Comparison of ENCODE assay signal across 22 mouse cellular contexts in genomic region chr4:103466019-103466589, GRCm38 (mm10).
DNase-seq lines count a peak whose midpoint lies in the region; ATAC-seq and TF ChIP-seq lines count a peak whose summit lies in the region.
"Had no signal": no experiment of that assay in that cellular context is flagged by ENCODE, and none has a peak within 500 bp of the region (broad histone marks: within the 10 kb centered on the region; RNA-seq: fewer than 3 reads in every experiment).

No protein-coding gene starts in this region.

- H3K4me3 ChIP-seq in forebrain, embryonic 14.5 days (ENCODE audit: low read depth, low read length): no peak overlapping the region
- no peak overlapping the region for H3K4me3 ChIP-seq in forebrain, embryonic 10.5 days
- no peak overlapping the region for H3K4me3 ChIP-seq in lung, postnatal 0 days (ENCODE audit: low read depth, low read length)
- H3K4me3 ChIP-seq: embryonic facial prominence, embryonic 12.5 days; heart, embryonic 12.5 days; hindbrain, embryonic 15.5 days had no signal

- H3K4me1 ChIP-seq in forebrain, embryonic 14.5 days (ENCODE audit: control insufficient read depth, insufficient read depth, low read length): peaks cover 4% of the 10 kb centered on the region; the same call in 1 of the 2 replicates
- peaks cover 19% of the 10 kb centered on the region for H3K4me1 ChIP-seq in forebrain, embryonic 10.5 days
- no peaks in the 10 kb centered on the region for H3K4me1 ChIP-seq in lung, postnatal 0 days (ENCODE audit: insufficient read depth, low read depth, low read length)
- H3K4me1 ChIP-seq: embryonic facial prominence, embryonic 12.5 days; heart, embryonic 12.5 days had no signal

- no peaks in the 10 kb centered on the region for H3K27me3 ChIP-seq in forebrain, embryonic 14.5 days (replicated peaks; ENCODE audit: control insufficient read depth, insufficient read depth, low read length)
- H3K27me3 ChIP-seq in forebrain, embryonic 10.5 days (ENCODE audit: poor library complexity, severe bottlenecking): no peaks in the 10 kb centered on the region
- no peaks in the 10 kb centered on the region for H3K27me3 ChIP-seq in lung, postnatal 0 days (replicated peaks; ENCODE audit: insufficient read depth, low read length)
- H3K27me3 ChIP-seq: CH12.LX; embryonic facial prominence, embryonic 12.5 days; heart, embryonic 12.5 days; hindbrain, embryonic 15.5 days had no signal

- peak; percentile 45 for DNase-seq in forebrain, embryonic 14.5 days (ENCODE audit: low spot score)
- no peak for DNase-seq in forebrain, embryonic 10.5 days (ENCODE audit: extremely low spot score, low spot score)
- DNase-seq in lung, postnatal 0 days (ENCODE audit: low spot score): peak; percentile 52
- DNase-seq in lung, postnatal 4 days: no peak
- DNase-seq in ES-CJ7 (ENCODE audit: low read depth, low spot score) (peak; percentile 30), R1 (ENCODE audit: low read depth, low spot score) (peak; percentile 9)
- DNase-seq in adrenal gland, postnatal 10 days: no peak
- DNase-seq: adrenal gland, adult 2 months; adrenal gland, postnatal 36 days; cerebellum, adult 11 months; cerebellum, adult 8-10 months; cerebellum, postnatal 25 days; gastrocnemius, postnatal 36 days; heart, adult 18-20 months; kidney, adult 2 months had no signal

- no peak overlapping the region for H3K9ac ChIP-seq in forebrain, embryonic 14.5 days (ENCODE audit: low read length)
- no peak overlapping the region for H3K9ac ChIP-seq in lung, postnatal 0 days (replicated peaks; ENCODE audit: low read depth)
- H3K9ac ChIP-seq: embryonic facial prominence, embryonic 12.5 days; heart, embryonic 12.5 days; hindbrain, embryonic 15.5 days had no signal

- H3K9me3 ChIP-seq in forebrain, embryonic 14.5 days (replicated peaks; ENCODE audit: control insufficient read depth, low read length): no peaks in the 10 kb centered on the region
- no peaks in the 10 kb centered on the region for H3K9me3 ChIP-seq in forebrain, embryonic 10.5 days
- H3K9me3 ChIP-seq in lung, postnatal 0 days (ENCODE audit: low read length): no peaks in the 10 kb centered on the region
- H3K9me3 ChIP-seq: embryonic facial prominence, embryonic 12.5 days; heart, embryonic 12.5 days; hindbrain, embryonic 15.5 days had no signal

- H3K36me3 ChIP-seq in forebrain, embryonic 14.5 days (ENCODE audit: control insufficient read depth, insufficient read depth, low read length): no peaks in the 10 kb centered on the region
- H3K36me3 ChIP-seq in forebrain, embryonic 10.5 days (replicated peaks): no peaks in the 10 kb centered on the region
- H3K36me3 ChIP-seq in lung, postnatal 0 days (ENCODE audit: insufficient read depth, low read length): no peaks in the 10 kb centered on the region
- H3K36me3 ChIP-seq: embryonic facial prominence, embryonic 12.5 days; G1E; heart, embryonic 12.5 days; hindbrain, embryonic 15.5 days had no signal

- H3K4me2 ChIP-seq in forebrain, embryonic 14.5 days (ENCODE audit: low read length): no peak overlapping the region
- H3K4me2 ChIP-seq in lung, postnatal 0 days (replicated peaks; ENCODE audit: low read depth, low read length): no peak overlapping the region
- H3K4me2 ChIP-seq: embryonic facial prominence, embryonic 12.5 days; heart, embryonic 12.5 days; hindbrain, embryonic 15.5 days had no signal

- TF ChIP-seq EP300 in lung, postnatal 0 days (IDR thresholded peaks at IDR 0.05): peak; percentile 63; the same call in 1 of the 2 replicates

- H3K27ac ChIP-seq in forebrain, embryonic 14.5 days (ENCODE audit: low read depth, low read length): no peak overlapping the region
- no peak overlapping the region for H3K27ac ChIP-seq in forebrain, embryonic 10.5 days
- no peak overlapping the region for H3K27ac ChIP-seq in lung, postnatal 0 days (ENCODE audit: low read length)
- H3K27ac ChIP-seq: embryonic facial prominence, embryonic 12.5 days; hindbrain, embryonic 15.5 days had no signal

- TF ChIP-seq CTCF in lung, postnatal 0 days (IDR thresholded peaks at IDR 0.05): no peak

- 0 out of 2 replicates have a peak, but pooled peaks have one; percentile 46 for ATAC-seq in forebrain, embryonic 14.5 days
- ATAC-seq in lung, postnatal 0 days: peak; percentile 67
- ATAC-seq: activated CD4-positive, CD25-positive, alpha-beta regulatory T cell, adult 4 months; intestine, embryonic 16.5 days had no signal

- 13% methylated on average over 7 of the region's 7 CpGs for WGBS in forebrain, embryonic 14.5 days
- WGBS in forebrain, embryonic 10.5 days: 59% methylated on average over 7 of the region's 7 CpGs
- 65% methylated on average over 7 of the region's 7 CpGs for WGBS in lung, postnatal 0 days

Comparison
In these comparisons a context has a peak if more than half of its experiments do, and no peak if none do; other contexts are left out.
1. DNase-seq: peak in forebrain, embryonic 14.5 days (single experiment), lung, postnatal 0 days (single experiment), ES-CJ7 (single experiment) and R1 (single experiment); none in forebrain, embryonic 10.5 days (single experiment), lung, postnatal 4 days (0 of 2) and adrenal gland, postnatal 10 days (single experiment).